Mouse (Mus musculus) bone marrow macrophage, adult 2 months (primary cell): ENCODE measurements around the gene Prkar2a. TPM values are rescaled to one million over a fixed set of nuclear protein-coding genes. Genes with fewer than 3 reads are reported as not detected.

Experiments used
- H3K27ac ChIP-seq: 2 replicates; pipeline ENCODE4 v1.5.1; 2012; ENCODE audit warnings: low read depth, low read length; ENCODE audit not compliant: insufficient read depth
- H3K4me1 ChIP-seq: 2 replicates; pipeline ENCODE4 v1.6.1; 2012; ENCODE audit warnings: low read length; ENCODE audit not compliant: control insufficient read depth, insufficient read depth
- H3K4me3 ChIP-seq: 2 replicates; pipeline ENCODE4 v1.5.1; 2012; ENCODE audit warnings: mild to moderate bottlenecking, low read length, moderate library complexity; ENCODE audit not compliant: insufficient read depth
- CTCF ChIP-seq: IDR thresholded peaks from 2 replicates; pipeline ENCODE4 v1.5.1; 2012; ENCODE audit warnings: low read depth, mild to moderate bottlenecking, low read length, moderate library complexity
- POLR2A ChIP-seq: IDR thresholded peaks from 2 replicates; pipeline ENCODE4 v1.6.1; 2012; ENCODE audit warnings: mild to moderate bottlenecking, low read depth, low read length, borderline replicate concordance
- polyA plus RNA-seq: library from polyadenylated mRNA; stranded (reverse); fragments of >200 nt; gene quantifications from 2 replicates; pipeline ENCODE4 v1.2.4, GENCODE M21; 2012; ENCODE audit not compliant: missing spikeins, insufficient read depth, insufficient read length

Gene Prkar2a
- polyA plus RNA-seq, 1 experiment: 37.6 TPM

DNA sequence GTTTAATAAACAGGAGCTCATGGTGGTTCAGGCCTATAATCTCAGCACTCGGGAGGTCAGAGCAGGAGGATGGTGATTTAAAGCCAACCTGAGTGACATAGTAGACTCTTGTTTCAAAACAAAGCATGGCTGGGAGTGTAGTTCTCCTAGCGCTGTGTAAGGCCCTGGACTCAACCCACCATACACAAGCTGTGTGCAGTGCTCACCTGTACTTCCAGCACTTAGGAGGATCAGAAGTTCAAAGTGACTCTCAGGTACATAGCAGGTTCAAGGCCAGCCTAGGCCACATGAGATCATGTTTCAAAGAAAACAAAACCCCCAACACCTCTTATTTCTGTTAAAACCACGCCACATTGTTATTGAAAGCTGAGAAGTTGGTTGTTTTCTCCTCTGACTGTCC lies 99.6 kb downstream of the Prkar2a start:
- Histone ChIP-seq H3K27ac (no peak overlapping the region), H3K4me3 (no peak overlapping the region), H3K4me1 (peaks cover 20% of the 10 kb centered on the region)
- TF ChIP-seq CTCF: no peak
- TF ChIP-seq POLR2A: no peak

DNA sequence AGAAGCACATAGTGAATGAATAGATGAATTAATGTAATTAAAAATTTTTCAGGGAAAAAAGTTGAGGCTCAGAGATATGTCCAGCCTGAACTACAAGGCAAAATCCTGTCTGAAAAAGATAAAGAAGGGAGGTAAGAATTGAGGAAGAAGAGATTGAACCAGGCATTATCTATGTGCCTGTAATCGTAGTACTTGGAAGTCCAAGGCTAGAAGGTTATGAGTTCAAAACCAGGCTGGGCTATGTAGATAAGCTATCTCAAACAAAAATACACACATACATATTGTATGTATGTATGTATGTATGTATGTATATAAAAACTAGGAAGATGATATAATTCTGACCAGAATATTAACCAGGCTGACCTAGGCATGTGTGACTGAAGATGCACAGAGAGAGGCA lies 103.2 kb downstream of the Prkar2a start:
- TF ChIP-seq POLR2A (no peak), CTCF (no peak)
- H3K4me3 ChIP-seq: no peak overlapping the region
- no peak overlapping the region for H3K27ac ChIP-seq
- peaks cover 14% of the 10 kb centered on the region for H3K4me1 ChIP-seq

DNA sequence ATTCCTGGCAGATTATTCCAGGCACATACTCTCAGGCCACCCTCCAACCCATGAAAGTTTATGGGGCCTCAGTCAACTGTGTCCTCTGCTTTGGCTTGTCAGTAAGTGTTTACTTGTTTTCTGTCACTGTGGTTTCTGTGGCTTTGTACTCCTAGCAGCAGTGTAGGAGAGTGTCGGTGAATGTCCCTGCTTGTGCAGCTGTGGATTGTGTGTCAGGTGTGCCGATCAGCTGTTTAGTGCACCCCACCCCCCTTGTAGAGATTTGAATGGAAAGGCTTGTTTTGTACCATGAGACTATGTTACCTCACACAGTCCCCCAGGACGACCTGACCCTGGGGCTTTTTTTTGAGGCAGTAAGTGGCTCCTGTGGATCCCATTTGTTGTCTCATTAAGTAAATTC lies 103.6 kb downstream of the Prkar2a start:
- Histone ChIP-seq H3K4me1 (peaks cover 14% of the 10 kb centered on the region), H3K4me3 (no peak overlapping the region), H3K27ac (no peak overlapping the region)
- TF ChIP-seq CTCF: no peak
- no peak for TF ChIP-seq POLR2A

DNA sequence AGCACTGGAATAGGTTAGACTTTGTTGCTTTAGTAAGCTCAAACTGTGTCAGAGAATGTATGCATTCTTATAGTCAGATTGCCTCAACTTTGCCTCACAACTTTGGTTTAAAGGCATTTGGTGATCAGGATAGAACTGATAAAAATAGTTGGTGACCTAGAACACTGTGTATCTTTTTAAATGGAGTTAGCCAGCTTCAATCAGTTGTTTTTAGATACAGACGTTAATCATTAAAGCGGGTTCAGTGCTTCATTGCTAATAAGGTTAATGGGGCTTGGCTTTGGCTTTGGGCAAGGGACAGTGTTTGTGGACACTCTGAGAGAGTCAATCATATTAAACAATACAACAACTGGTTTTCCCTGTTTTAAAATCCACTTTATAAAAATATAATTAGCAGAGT lies 106.2 kb downstream of the Prkar2a start:
- Histone ChIP-seq H3K4me3 (no peak overlapping the region), H3K27ac (no peak overlapping the region), H3K4me1 (peaks cover 14% of the 10 kb centered on the region)
- TF ChIP-seq CTCF (no peak), POLR2A (no peak)

DNA sequence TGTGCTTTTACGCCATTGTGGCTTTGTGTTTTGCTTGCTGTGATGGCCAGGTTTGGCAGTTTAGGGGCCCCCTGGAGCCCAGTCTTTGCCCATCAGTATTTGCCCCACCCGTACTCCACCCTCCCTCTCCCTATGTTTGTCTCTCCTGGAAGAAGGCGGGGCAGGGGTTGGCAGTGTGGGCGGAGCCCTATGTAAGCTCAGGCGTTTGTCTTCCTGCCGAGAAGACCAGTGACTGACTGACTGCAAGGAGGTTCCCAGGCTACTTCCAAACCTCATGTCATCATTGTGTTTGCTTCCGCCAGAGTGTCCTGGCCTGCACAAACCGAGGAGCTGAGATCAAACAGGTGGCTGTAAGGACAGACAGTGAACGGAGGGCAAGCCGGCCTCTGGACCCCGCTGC lies 106.6 kb downstream of the Prkar2a start:
- Histone ChIP-seq H3K4me1 (peaks cover 14% of the 10 kb centered on the region), H3K27ac (no peak overlapping the region), H3K4me3 (no peak overlapping the region)
- TF ChIP-seq POLR2A: no peak
- TF ChIP-seq CTCF: no peak

DNA sequence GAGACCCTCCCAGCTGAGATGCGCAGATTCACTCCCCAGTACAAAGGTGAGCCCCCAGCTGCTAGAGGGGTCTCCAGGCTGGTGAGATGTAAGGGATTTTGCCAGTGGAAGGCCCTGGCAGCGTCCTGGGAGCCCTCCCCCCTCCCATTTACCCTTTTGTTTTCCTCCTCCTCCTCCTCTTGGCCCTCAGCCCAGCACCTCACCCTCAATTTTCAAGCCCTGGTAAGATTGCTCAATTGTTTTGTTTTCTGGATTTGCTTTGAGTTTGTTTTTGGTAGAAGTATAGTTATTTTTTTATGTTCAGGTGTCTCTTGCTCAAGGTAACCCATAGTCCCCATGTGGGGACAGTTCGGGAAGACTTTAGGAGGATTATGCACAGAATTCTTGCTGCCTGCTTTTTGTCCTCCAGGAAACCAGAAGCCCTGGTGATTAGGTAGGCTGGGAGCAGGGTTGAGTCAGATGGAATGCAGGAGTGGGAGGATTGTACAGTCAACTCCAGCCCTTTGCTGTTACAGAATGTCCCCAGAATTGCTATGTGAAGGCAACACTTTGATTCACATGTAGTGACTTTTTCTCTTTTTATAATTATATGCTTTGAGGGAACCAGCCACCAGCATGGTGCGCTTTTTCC lies 107.4 kb downstream of the Prkar2a start:
- Histone ChIP-seq H3K27ac (no peak overlapping the region), H3K4me3 (no peak overlapping the region), H3K4me1 (peaks cover 14% of the 10 kb centered on the region)
- no peak for TF ChIP-seq CTCF
- no peak for TF ChIP-seq POLR2A

DNA sequence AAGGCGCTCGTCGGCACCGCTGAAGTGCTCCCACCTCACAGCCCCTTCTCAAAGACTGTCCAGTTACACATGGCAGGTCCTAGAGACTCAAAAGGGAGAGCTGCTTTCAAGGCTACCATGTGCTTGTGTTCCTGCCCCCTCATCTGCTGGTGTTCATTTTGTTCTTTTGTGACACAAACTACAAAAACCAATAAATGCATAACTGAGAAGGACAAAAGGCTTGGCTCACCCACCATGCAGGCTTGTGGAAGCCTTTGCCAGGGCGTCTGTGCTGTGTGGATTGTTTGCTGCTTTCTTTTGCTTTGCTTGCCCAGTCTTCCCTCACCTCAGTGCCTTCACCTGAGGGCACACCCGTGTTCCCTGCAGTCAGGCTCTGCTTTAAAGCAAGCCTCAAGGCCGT lies 108.4 kb downstream of the Prkar2a start:
- TF ChIP-seq CTCF (no peak), POLR2A (no peak)
- peaks cover 14% of the 10 kb centered on the region for H3K4me1 ChIP-seq
- H3K27ac ChIP-seq: no peak overlapping the region
- H3K4me3 ChIP-seq: no peak overlapping the region

DNA sequence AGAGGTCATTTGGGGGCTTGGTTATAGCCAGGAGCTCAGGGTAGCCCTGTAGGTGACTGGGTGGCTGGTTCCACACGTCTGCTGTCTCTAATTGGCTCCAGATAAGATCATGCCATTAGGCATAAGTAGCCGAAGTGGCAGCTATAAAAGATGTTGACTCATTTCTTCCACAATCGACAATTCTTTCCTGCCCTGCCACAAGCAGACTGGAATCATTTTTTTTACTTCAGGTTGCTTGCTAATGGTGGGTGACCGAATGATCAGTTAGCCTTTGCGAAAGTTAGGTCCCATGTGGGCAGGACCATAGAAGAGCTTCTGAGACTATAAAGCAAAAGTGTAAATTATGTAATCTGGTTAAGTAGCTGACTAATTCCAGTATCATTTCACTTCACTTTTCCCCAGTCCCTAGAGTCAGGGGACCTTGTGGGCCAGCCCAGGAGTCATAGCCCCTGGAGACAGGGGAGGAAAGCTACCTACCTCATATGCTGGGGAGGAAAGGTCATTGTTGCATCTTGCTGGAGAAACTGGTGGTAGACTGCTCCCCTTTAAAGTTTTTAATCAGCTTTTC lies 109.5 kb downstream of the Prkar2a start:
- Histone ChIP-seq H3K4me3 (no peak overlapping the region), H3K4me1 (peaks cover 6% of the 10 kb centered on the region), H3K27ac (no peak overlapping the region)

DNA sequence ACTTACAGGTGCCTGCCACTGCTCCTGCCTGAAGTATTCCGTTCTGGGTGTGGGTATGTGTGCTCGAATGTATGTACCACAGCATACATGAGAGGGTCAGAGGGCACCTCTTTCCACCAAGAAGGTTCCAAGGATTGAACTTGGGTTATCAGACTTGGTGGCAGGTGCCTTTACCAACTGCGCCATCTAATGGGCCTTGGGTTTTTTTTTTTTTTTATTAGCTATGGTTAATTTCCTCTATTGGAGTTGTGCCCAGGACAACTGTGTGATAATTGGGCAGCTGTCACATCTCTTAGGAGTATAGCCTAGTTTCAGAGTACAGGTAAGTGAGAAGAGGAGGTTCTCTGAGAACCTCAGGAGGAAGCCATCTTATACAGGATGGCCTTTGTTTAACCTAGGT lies 110.5 kb downstream of the Prkar2a start:
- H3K4me1 ChIP-seq: peaks cover 2% of the 10 kb centered on the region
- TF ChIP-seq CTCF: no peak
- H3K4me3 ChIP-seq: no peak overlapping the region
- no peak overlapping the region for H3K27ac ChIP-seq

More for the DNA sequence above, 109.5 kb downstream of the Prkar2a start:
- no peak for TF ChIP-seq CTCF
- TF ChIP-seq POLR2A: no peak

Other genes with a start within 250 kb of the Prkar2a start
- 17.3 and 18.1 TPM in 2 replicates for gene Ccdc71, start 228.8 kb upstream of the Prkar2a start, polyA plus RNA-seq
- gene Klhdc8b, start 227.7 kb upstream of the Prkar2a start, polyA plus RNA-seq: 3.6 and 6.2 TPM in 2 replicates
- gene Lamb2, start 209.6 kb upstream of the Prkar2a start, polyA plus RNA-seq: 2.7 and 3.4 TPM in 2 replicates
- gene Usp19, start 198.7 kb upstream of the Prkar2a start, polyA plus RNA-seq: 86.8 and 87.1 TPM in 2 replicates
- gene Qars, start 181.6 kb upstream of the Prkar2a start, polyA plus RNA-seq: 165 and 180 TPM in 2 replicates
- gene Qrich1, start 172.5 kb upstream of the Prkar2a start, polyA plus RNA-seq: 73.6 and 80.9 TPM in 2 replicates
- 44.2 and 59.9 TPM in 2 replicates for gene Impdh2, start 129.0 kb upstream of the Prkar2a start, polyA plus RNA-seq
- gene Ndufaf3, start 121.9 kb upstream of the Prkar2a start, polyA plus RNA-seq: 28.6 and 29.7 TPM in 2 replicates
- 44.7 and 52.7 TPM in 2 replicates for gene Dalrd3, start 119.4 kb upstream of the Prkar2a start, polyA plus RNA-seq
- 8.0 and 8.5 TPM in 2 replicates for gene Wdr6, start 110.6 kb upstream of the Prkar2a start, polyA plus RNA-seq
- not detected in 2 replicates for gene P4htm, start 91.6 kb upstream of the Prkar2a start, polyA plus RNA-seq
- gene Arih2, start 39.9 kb upstream of the Prkar2a start, polyA plus RNA-seq: 38.4 and 43.1 TPM in 2 replicates
- gene Slc25a20, start 27.2 kb upstream of the Prkar2a start, polyA plus RNA-seq: 28.5 and 29.9 TPM in 2 replicates
- gene Ip6k2, start 94.5 kb downstream of the Prkar2a start, polyA plus RNA-seq: 37.3 and 40.7 TPM in 2 replicates
- 25.6 and 29.0 TPM in 2 replicates for gene Nckipsd, start 119.1 kb downstream of the Prkar2a start, polyA plus RNA-seq
- 2.1 and 2.2 TPM in 2 replicates for gene Celsr3, start 137.0 kb downstream of the Prkar2a start, polyA plus RNA-seq
- gene Slc26a6, start 164.0 kb downstream of the Prkar2a start, polyA plus RNA-seq: 19.0 and 20.8 TPM in 2 replicates
- gene Tmem89, start 225.3 kb downstream of the Prkar2a start, polyA plus RNA-seq: not detected in 2 replicates
- 116 and 123 TPM in 2 replicates for gene Uqcrc1, start 247.3 kb downstream of the Prkar2a start, polyA plus RNA-seq